Mouse (Mus musculus) gastrocnemius, postnatal 4 days (tissue): Measurements from ENCODE around the gene Hivep1. TPM values are rescaled to one million over a fixed set of nuclear protein-coding genes. Genes with fewer than 3 reads are reported as not detected.

Experiments used
- DNase-seq, 2 experiments: peaks; one replicate each; pipeline ENCODE4 v3.0.0; 2021 to 2022; ENCODE audit warnings: low spot score in 2 of 2, mixed read lengths in 2 of 2
- total RNA-seq, 2 experiments: library from RNA; stranded (reverse); gene quantifications; 2 replicates each; pipeline ENCODE4 v1.2.3; 2021

The Hivep1 gene
- total RNA-seq, 2 experiments from 2014 or later, result 23.3 to 24.8 TPM

- DNase-seq, result no peak
Measured at GRCm38 (mm10) chr13:42197656-42198055, 145.8 kb downstream of the Hivep1 start.

DNA sequence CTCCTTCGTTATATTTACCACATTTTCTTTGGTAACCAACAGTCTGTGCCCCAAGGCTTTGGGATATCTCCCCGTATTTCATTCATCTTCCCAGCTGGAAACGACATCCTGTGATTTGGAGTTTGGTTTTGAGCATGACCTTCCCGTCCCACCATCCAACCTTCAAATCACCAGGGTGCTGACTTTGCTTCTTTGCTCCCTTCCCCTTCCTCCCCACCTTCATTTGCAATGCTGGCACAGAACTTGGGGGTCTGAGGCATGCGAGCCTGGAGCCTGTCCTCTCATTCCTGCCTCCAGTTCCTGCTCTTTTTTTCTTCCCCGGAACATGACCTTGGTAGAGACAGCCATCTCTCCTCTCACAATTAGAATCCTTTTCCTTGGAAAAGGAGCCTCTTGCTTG lies 161.7 kb downstream of the Hivep1 start:
- no peak for DNase-seq

DNA sequence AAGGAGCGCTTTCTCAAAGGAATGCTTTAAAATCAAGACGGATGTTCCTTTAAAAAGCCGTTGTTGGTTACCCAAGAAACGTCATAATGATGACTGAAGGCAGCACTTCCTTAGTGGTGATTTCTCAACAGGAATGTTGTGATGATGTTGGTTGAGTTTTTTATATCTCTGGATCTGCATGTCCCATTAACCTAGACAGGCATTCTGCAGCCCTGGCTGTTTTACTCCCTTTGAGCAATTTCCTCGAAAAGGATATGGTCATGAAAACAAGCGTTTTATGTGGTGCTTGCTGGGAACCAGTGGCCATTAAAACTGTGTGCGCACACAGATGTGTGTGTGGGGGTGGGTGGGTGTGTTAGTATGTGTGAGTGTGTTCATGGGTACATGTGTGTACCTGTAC lies 170.6 kb downstream of the Hivep1 start:
- DNase-seq, result no peak

DNA sequence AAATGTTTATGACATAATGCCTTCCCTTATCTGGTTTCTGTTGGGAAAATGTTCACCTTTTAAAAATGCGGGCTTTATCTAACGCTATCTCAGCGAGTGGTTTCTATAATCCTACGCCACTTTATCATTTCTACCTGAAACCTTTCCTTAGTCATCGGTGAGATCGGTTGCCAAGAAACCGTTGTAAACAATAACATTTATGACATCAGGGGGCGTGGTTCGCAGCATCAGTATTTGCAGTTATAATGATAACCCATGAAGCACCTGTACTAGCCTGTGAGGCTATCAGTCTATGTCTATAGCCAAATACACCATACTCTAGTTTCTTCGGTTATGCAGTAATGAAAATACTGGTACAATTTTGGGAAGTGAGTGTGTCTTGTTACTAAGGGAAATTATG lies 177.0 kb downstream of the Hivep1 start:
- no peak for DNase-seq

DNA sequence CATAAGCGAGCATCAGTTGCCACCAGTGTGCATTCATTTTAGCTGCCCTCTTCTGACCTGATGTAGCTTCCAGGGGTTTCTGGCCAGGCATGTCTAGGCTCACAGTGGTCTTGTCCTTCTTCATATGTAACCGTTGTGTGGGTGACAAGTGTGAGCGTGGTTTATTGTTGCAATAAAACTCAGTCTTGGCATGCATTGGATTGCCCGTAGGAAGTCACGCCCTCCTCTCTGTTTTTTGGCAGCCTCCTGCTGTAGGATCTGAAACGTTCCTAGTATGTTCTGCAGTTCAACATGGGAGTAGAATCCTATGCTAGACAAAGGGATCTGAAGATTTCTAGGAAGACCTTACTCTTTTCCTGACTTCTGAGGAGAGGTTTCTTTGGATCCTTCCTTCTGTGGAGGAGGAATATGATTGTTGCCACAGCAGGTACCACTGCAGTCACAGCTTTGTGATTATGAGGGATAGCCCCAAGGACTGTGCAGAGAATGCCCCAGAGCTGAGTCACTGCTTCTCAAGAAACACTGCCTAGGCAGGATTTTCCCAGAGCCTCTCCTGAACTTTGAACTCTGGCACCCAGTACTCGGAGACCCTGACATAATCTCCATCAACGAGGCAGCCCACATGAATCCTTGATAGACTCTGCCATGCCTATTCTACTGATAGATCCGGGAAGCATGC lies 182.1 kb downstream of the Hivep1 start:
- DNase-seq, result no peak

GRCm38 (mm10) chr13:42238520-42238919 lies 186.7 kb downstream of the Hivep1 start:
- no peak for DNase-seq

DNA sequence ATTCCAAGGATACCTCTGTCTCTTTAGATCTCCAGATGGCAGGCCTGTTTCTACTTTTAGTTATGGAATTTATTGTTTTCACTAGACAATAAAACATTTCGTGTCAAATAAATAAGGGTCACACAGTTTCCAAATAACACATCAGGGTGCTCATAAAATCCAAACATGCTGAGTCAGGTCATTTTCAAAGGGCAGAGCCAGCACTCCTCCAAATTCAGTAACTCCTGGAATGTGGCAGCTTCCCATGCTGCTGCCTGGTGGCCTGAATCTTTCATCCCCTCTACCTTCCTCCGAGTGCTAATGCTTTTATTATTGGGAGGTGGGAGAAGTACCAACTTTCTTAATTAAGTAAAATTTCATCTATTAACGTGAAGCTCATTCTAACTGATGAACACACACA lies 190.3 kb downstream of the Hivep1 start:
- DNase-seq, result no peak

Other genes with a start within 250 kb of the Hivep1 start
- under 1 TPM; 0.74 to 0.88 TPM for gene Adtrp, start 204.3 kb upstream of the Hivep1 start, total RNA-seq
- gene Edn1, start 249.5 kb downstream of the Hivep1 start, total RNA-seq, result 1 to 10 TPM; 2.0 to 2.1 TPM